Mouse (Mus musculus): ENCODE data around the gene Gabbr1. TPM values are rescaled to one million over a fixed set of nuclear protein-coding genes. Genes with fewer than 3 reads are reported as not detected.

Gabbr1 gene
- polyA plus RNA-seq, 1 experiment from 2014 or later = 6.1 TPM

DNA sequence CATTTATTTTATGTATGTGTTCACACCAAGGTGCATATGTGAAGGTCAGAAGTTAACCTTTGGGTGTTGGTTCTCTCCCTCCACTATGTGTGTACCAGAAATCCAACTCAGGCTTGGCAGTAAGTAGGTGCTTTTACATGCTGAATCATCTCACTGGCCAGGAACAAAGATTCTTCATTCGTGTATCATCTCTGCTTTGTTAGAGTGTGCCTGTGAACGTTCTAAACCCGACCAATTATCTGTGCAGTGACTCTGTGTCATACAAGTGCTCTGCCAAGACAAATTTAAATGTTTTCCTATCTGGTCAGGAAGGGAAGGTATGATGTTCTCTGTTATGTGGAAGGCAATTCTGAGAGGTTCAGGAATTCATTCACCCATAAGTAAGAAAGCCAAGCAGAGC is 15.7 kb downstream of the Gabbr1 start:
- WGBS = 84% methylated on average over 3 of the region's 3 CpGs
- no peaks in the 10 kb centered on the region for H3K9me3 ChIP-seq (replicated peaks; ENCODE audit: control insufficient read depth, low read length)
- no peak for DNase-seq (ENCODE audit: low spot score)
- no peak overlapping the region for H3K4me2 ChIP-seq (ENCODE audit: low read depth, low read length)
- no peak for ATAC-seq (replicated peaks; ENCODE audit: insufficient number of reproducible peaks, low FRiP score, low TSS enrichment, low read depth)
- H3K4me3 ChIP-seq (ENCODE audit: low read depth, low read length) = no peak overlapping the region
- peaks cover 7% of the 10 kb centered on the region for H3K36me3 ChIP-seq (replicated peaks; ENCODE audit: control insufficient read depth, insufficient read depth, low read depth, low read length)
- H3K27ac ChIP-seq (replicated peaks; ENCODE audit: low read depth, low read length) = no peak overlapping the region
- no peak overlapping the region for H3K9ac ChIP-seq (replicated peaks; ENCODE audit: low read length)
- no peaks in the 10 kb centered on the region for H3K27me3 ChIP-seq (ENCODE audit: control insufficient read depth, insufficient read depth, low read length)
- H3K4me1 ChIP-seq (ENCODE audit: control insufficient read depth, insufficient read depth, low read length) = no peaks in the 10 kb centered on the region

DNA sequence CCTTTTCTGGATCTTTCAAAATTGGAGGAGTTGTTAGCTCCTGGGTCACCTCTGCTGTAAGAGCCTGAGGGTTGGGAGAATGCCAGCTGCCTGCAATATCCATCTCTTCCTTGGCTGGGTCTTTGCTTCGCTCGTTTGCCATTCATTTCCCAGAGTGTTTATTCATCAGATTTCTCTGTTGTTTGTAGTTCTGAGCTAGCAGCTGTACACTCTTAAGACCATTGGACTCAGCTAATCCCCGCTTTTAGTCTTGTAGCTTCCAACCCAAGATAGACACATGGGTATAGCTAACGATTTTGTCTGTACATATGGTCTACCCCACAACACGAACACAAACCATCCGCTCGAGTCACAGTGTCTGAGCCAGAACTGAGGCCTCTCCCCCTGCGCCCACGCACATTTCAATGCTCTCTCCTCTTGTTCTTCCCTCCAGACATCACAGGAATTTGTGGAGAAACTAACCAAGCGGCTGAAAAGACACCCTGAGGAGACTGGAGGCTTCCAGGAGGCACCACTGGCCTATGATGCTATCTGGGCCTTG is 16.4 kb downstream of the Gabbr1 start:
- H3K27ac ChIP-seq (replicated peaks; ENCODE audit: low read depth, low read length) = no peak overlapping the region
- H3K9me3 ChIP-seq (replicated peaks; ENCODE audit: control insufficient read depth, low read length) = no peaks in the 10 kb centered on the region
- no peak overlapping the region for H3K9ac ChIP-seq (replicated peaks; ENCODE audit: low read length)
- H3K4me2 ChIP-seq (ENCODE audit: low read depth, low read length) = no peak overlapping the region
- WGBS = 90% methylated on average over 10 of the region's 10 CpGs
- no peak overlapping the region for H3K4me3 ChIP-seq (ENCODE audit: low read depth, low read length)
- ATAC-seq (replicated peaks; ENCODE audit: insufficient number of reproducible peaks, low FRiP score, low TSS enrichment, low read depth) (no peak), DNase-seq (ENCODE audit: low spot score) (no peak)
- no peaks in the 10 kb centered on the region for H3K4me1 ChIP-seq (ENCODE audit: control insufficient read depth, insufficient read depth, low read length)
- H3K27me3 ChIP-seq (ENCODE audit: control insufficient read depth, insufficient read depth, low read length) = no peaks in the 10 kb centered on the region
- H3K36me3 ChIP-seq (replicated peaks; ENCODE audit: control insufficient read depth, insufficient read depth, low read depth, low read length) = peaks cover 3% of the 10 kb centered on the region

DNA sequence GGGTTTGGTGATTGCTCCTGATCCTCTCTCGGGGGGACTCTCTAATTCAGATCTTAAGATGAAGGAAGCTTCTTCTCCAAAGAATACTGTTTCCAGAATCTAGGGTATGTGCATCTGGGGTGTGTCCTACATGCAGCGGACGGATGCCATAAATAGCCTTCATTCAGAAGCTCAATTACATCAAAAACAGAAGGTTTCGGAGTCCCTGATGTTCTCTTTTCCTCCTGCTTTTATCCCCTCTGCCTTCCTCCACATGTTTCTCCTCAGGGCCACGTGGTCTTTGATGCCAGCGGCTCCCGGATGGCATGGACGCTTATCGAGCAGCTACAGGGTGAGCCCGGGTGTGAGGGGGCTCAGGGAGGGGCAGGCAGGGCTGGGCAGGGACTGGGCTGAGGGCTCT is 17.3 kb downstream of the Gabbr1 start:
- no peak for ATAC-seq (replicated peaks; ENCODE audit: insufficient number of reproducible peaks, low FRiP score, low TSS enrichment, low read depth)
- H3K27me3 ChIP-seq (ENCODE audit: control insufficient read depth, insufficient read depth, low read length) = no peaks in the 10 kb centered on the region
- WGBS = 59% methylated on average over 10 of the region's 10 CpGs
- DNase-seq (ENCODE audit: low spot score) = no peak
- no peak overlapping the region for H3K4me2 ChIP-seq (ENCODE audit: low read depth, low read length)
- H3K9ac ChIP-seq (replicated peaks; ENCODE audit: low read length) = no peak overlapping the region
- no peak overlapping the region for H3K27ac ChIP-seq (replicated peaks; ENCODE audit: low read depth, low read length)
- no peak overlapping the region for H3K4me3 ChIP-seq (ENCODE audit: low read depth, low read length)
- no peaks in the 10 kb centered on the region for H3K9me3 ChIP-seq (replicated peaks; ENCODE audit: control insufficient read depth, low read length)
- no peaks in the 10 kb centered on the region for H3K4me1 ChIP-seq (ENCODE audit: control insufficient read depth, insufficient read depth, low read length)
- H3K36me3 ChIP-seq (replicated peaks; ENCODE audit: control insufficient read depth, insufficient read depth, low read depth, low read length) = peaks cover 3% of the 10 kb centered on the region

DNA sequence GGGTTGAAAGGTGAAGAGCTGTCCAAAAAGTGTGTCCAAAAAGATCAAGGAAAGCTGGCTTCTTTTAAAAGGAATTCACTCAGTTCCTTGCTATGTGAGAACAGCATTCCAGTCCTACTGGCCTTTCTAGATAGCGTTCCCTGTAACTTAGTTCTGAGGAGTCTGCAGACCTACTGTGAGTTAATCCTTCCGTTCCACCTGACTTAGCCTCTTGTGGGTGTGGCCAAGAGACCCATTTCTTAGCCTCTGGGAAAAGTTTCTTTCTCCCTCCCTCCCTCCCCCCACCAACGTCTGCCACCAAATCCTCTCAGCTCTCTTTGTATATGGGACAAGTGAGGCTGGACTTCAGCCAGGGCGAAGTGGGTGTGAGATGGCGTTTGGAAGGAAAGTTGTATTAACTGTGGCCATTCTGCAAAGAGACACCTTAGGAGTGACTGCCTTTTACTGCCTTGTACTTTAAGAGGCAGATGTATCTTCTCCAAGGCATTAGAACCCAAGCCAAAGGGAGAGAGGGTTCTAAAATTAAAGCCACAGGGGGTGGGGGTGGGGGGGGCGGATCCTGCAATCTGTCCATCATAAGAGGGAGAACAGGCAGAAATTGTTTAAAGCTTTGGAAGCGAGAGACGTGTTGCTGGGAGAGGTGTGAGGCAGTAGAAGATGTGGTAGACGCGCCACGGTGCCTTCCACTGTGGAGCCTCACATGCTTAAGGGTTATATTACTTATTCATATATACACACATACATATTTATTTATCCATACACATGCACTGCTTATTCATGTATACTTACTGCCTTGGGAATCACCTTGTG is 18.1 kb downstream of the Gabbr1 start:
- H3K4me2 ChIP-seq (ENCODE audit: low read depth, low read length) = no peak overlapping the region
- no peaks in the 10 kb centered on the region for H3K4me1 ChIP-seq (ENCODE audit: control insufficient read depth, insufficient read depth, low read length)
- no peak overlapping the region for H3K9ac ChIP-seq (replicated peaks; ENCODE audit: low read length)
- WGBS = 75% methylated on average over 11 of the region's 11 CpGs
- H3K27me3 ChIP-seq (ENCODE audit: control insufficient read depth, insufficient read depth, low read length) = no peaks in the 10 kb centered on the region
- H3K4me3 ChIP-seq (ENCODE audit: low read depth, low read length) = no peak overlapping the region
- DNase-seq (ENCODE audit: low spot score) = no peak
- H3K27ac ChIP-seq (replicated peaks; ENCODE audit: low read depth, low read length) = no peak overlapping the region
- ATAC-seq (replicated peaks; ENCODE audit: insufficient number of reproducible peaks, low FRiP score, low TSS enrichment, low read depth) = no peak
- H3K36me3 ChIP-seq (replicated peaks; ENCODE audit: control insufficient read depth, insufficient read depth, low read depth, low read length) = peaks cover 3% of the 10 kb centered on the region
- no peaks in the 10 kb centered on the region for H3K9me3 ChIP-seq (replicated peaks; ENCODE audit: control insufficient read depth, low read length)

DNA sequence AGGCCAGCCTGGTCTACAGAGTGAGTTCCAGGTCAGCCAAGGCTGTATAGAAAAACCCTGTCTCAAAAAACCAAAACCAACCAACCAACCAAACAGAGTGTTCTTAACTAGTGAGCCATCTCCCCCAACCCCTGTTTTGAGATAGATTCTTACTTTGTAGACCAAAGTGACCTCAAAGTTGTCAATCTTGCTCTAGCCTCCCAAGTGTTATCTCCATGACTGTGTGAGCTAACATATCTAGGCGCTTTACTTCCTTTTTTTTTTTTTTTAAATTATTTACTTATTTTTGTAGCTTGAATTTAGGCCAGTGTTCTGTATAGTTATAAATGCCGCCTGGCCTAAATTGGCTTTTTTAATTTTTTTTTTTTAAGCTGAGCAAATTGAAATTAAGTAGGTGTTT is 20.2 kb downstream of the Gabbr1 start:
- no peak for ATAC-seq (replicated peaks; ENCODE audit: insufficient number of reproducible peaks, low FRiP score, low TSS enrichment, low read depth)
- peaks cover 3% of the 10 kb centered on the region for H3K36me3 ChIP-seq (replicated peaks; ENCODE audit: control insufficient read depth, insufficient read depth, low read depth, low read length)
- 94% methylated on average over 2 of the region's 2 CpGs for WGBS

DNA sequence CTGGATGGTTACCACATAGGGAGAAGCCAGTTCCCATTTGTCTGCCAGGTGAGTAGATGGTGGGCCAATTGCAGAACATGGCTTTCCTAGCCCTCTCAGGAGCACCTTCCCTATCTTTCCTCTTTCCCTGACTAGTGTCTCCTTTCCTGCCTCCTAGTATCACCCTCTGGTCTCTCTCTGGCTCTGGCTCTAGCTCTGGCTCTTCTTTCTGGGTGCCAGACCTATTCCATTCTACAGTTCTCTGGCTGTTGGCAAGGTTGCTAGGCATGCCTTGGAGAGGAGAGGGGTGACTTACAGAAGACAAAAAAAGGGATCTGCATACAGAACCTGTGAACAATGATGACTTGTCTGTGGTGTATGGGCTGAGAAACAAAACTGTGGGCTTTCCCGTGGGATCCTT is 22.1 kb downstream of the Gabbr1 start:
- DNase-seq (ENCODE audit: low spot score) (no peak), ATAC-seq (replicated peaks; ENCODE audit: insufficient number of reproducible peaks, low FRiP score, low TSS enrichment, low read depth) (no peak)
- Histone ChIP-seq H3K4me1 (ENCODE audit: control insufficient read depth, insufficient read depth, low read length) (no peaks in the 10 kb centered on the region), H3K9ac (replicated peaks; ENCODE audit: low read length) (no peak overlapping the region), H3K27me3 (ENCODE audit: control insufficient read depth, insufficient read depth, low read length) (no peaks in the 10 kb centered on the region), H3K4me3 (ENCODE audit: low read depth, low read length) (no peak overlapping the region), H3K36me3 (replicated peaks; ENCODE audit: control insufficient read depth, insufficient read depth, low read depth, low read length) (peaks cover 6% of the 10 kb centered on the region), H3K4me2 (ENCODE audit: low read depth, low read length) (no peak overlapping the region), H3K27ac (replicated peaks; ENCODE audit: low read depth, low read length) (no peak overlapping the region), H3K9me3 (replicated peaks; ENCODE audit: control insufficient read depth, low read length) (no peaks in the 10 kb centered on the region)
- WGBS = 87% methylated on average over 1 of the region's 1 CpGs

More for the DNA sequence above, 20.2 kb downstream of the Gabbr1 start:
- no peak overlapping the region for H3K27ac ChIP-seq (replicated peaks; ENCODE audit: low read depth, low read length)
- no peaks in the 10 kb centered on the region for H3K27me3 ChIP-seq (ENCODE audit: control insufficient read depth, insufficient read depth, low read length)
- no peak overlapping the region for H3K4me2 ChIP-seq (ENCODE audit: low read depth, low read length)
- H3K9me3 ChIP-seq (replicated peaks; ENCODE audit: control insufficient read depth, low read length) = no peaks in the 10 kb centered on the region
- no peaks in the 10 kb centered on the region for H3K4me1 ChIP-seq (ENCODE audit: control insufficient read depth, insufficient read depth, low read length)
- no peak for DNase-seq (ENCODE audit: low spot score)
- no peak overlapping the region for H3K4me3 ChIP-seq (ENCODE audit: low read depth, low read length)
- H3K9ac ChIP-seq (replicated peaks; ENCODE audit: low read length) = no peak overlapping the region

DNA sequence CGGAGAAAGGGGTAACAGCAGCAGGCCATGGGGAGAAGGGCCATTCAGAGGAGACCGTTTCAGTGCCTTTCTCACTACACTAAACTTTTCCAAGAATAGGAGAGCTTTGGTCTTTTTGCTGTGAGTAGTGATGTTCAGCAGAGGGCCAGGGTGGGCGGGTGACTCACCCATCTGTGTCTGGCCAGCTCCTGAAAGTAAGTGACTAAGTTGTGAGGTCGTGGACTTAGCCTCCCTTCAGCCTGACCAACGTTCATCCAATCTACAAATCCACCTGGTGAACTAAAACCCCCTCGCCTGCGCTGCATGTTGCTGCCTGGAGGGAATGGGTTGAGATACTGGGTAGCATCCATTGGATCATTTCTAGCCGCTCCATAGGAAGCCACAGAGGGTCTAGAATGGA is 24.4 kb downstream of the Gabbr1 start:
- WGBS = 91% methylated on average over 8 of the region's 8 CpGs
- DNase-seq (ENCODE audit: low spot score) = no peak

DNA sequence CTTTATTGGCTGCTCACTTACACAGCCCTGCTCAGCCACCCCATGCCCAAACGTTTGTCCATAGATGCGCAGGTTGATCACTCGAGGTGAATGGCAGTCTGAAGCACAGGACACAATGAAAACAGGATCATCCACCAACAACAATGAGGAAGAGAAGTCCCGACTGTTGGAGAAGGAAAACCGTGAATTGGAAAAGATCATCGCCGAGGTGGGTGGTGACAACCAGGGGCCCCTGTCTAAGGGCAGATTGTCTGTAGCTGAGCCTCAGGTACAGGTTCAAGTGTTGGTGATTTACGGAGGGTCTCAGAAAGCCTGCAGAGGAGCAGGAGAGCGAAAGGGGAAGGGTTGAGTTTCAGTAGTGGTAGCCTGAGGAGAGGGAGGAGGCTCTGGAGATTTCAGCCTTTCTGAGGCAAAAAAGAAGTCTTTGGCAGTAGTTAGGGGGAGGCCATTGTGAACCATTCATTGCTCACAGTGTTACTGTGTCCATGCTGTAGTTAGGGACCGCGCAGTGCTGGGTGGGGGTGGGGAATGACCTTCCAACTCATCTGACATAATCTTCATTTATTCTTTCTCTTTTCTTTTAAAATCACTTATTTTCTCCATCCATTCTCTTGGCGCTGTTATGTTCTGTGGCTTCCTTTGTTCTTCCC is 26.4 kb downstream of the Gabbr1 start:
- Histone ChIP-seq H3K9ac (replicated peaks; ENCODE audit: low read length) (no peak overlapping the region), H3K4me3 (ENCODE audit: low read depth, low read length) (no peak overlapping the region), H3K9me3 (replicated peaks; ENCODE audit: control insufficient read depth, low read length) (no peaks in the 10 kb centered on the region), H3K4me1 (ENCODE audit: control insufficient read depth, insufficient read depth, low read length) (no peaks in the 10 kb centered on the region), H3K36me3 (replicated peaks; ENCODE audit: control insufficient read depth, insufficient read depth, low read depth, low read length) (peaks cover 6% of the 10 kb centered on the region), H3K4me2 (ENCODE audit: low read depth, low read length) (no peak overlapping the region), H3K27me3 (ENCODE audit: control insufficient read depth, insufficient read depth, low read length) (no peaks in the 10 kb centered on the region), H3K27ac (replicated peaks; ENCODE audit: low read depth, low read length) (no peak overlapping the region)
- no peak for DNase-seq (ENCODE audit: low spot score)
- no peak for ATAC-seq (replicated peaks; ENCODE audit: insufficient number of reproducible peaks, low FRiP score, low TSS enrichment, low read depth)
- 78% methylated on average over 12 of the region's 12 CpGs for WGBS

More for the DNA sequence above, 24.4 kb downstream of the Gabbr1 start:
- Histone ChIP-seq H3K27me3 (ENCODE audit: control insufficient read depth, insufficient read depth, low read length) (no peaks in the 10 kb centered on the region), H3K9me3 (replicated peaks; ENCODE audit: control insufficient read depth, low read length) (no peaks in the 10 kb centered on the region), H3K4me1 (ENCODE audit: control insufficient read depth, insufficient read depth, low read length) (no peaks in the 10 kb centered on the region), H3K36me3 (replicated peaks; ENCODE audit: control insufficient read depth, insufficient read depth, low read depth, low read length) (peaks cover 6% of the 10 kb centered on the region), H3K27ac (replicated peaks; ENCODE audit: low read depth, low read length) (no peak overlapping the region), H3K4me3 (ENCODE audit: low read depth, low read length) (no peak overlapping the region), H3K9ac (replicated peaks; ENCODE audit: low read length) (no peak overlapping the region), H3K4me2 (ENCODE audit: low read depth, low read length) (no peak overlapping the region)
- ATAC-seq (replicated peaks; ENCODE audit: insufficient number of reproducible peaks, low FRiP score, low TSS enrichment, low read depth) = no peak
